Mouse (Mus musculus) heart, postnatal 0 days (tissue): ENCODE data around the gene Zfp292. TPM values are rescaled to one million over a fixed set of nuclear protein-coding genes. Genes with fewer than 3 reads are reported as not detected.

Experiments
- ATAC-seq: fragments of 200-750 bp; cut with Nextera tagmentation; 2 replicates; pipeline ENCODE4 v1.8.0; 2017; ENCODE audit warnings: low read depth, moderate number of reproducible peaks, moderate library complexity; ENCODE audit not compliant: insufficient read depth
- DNase-seq: peaks from one replicate; pipeline ENCODE4 v3.0.0-alpha.2; 2016; ENCODE audit warnings: low spot score
- H3K27ac ChIP-seq: fragments of 300-500 bp; sonication (generic); 2 replicates; pipeline ENCODE4 v1.5.1; 2014; ENCODE audit warnings: low read depth, mild to moderate bottlenecking
- H3K27me3 ChIP-seq: fragments of 300-500 bp; sonication (generic); 2 replicates; pipeline ENCODE4 v1.6.1; 2014; ENCODE audit warnings: low read length, mixed read lengths; ENCODE audit not compliant: control insufficient read depth, insufficient read depth
- H3K36me3 ChIP-seq: fragments of 300-500 bp; sonication (generic); replicated peaks from 2 replicates; pipeline ENCODE4 v1.6.1; 2014; ENCODE audit warnings: low read length, mixed read lengths; ENCODE audit not compliant: control insufficient read depth, insufficient read depth
- H3K4me1 ChIP-seq: fragments of 300-500 bp; sonication (generic); 2 replicates; pipeline ENCODE4 v1.6.1; 2014; ENCODE audit warnings: antibody characterized with exemption; ENCODE audit not compliant: control insufficient read depth, insufficient read depth
- H3K4me2 ChIP-seq: fragments of 300-500 bp; sonication (generic); 2 replicates; pipeline ENCODE4 v1.6.1; 2014; ENCODE audit warnings: low read depth, mild to moderate bottlenecking, low read length, moderate library complexity
- H3K4me3 ChIP-seq: fragments of 300-500 bp; sonication (generic); 2 replicates; pipeline ENCODE4 v1.5.1; 2014; ENCODE audit warnings: low read depth, low read length
- H3K9ac ChIP-seq: fragments of 300-500 bp; sonication (generic); replicated peaks from 2 replicates; pipeline ENCODE4 v1.6.1; 2014; ENCODE audit warnings: low read depth, low read length, mixed read lengths
- H3K9me3 ChIP-seq: fragments of 300-500 bp; sonication (generic); replicated peaks from 2 replicates; pipeline ENCODE4 v1.6.1; 2016; ENCODE audit warnings: low read length; ENCODE audit not compliant: control insufficient read depth
- CTCF ChIP-seq: IDR thresholded peaks from 2 replicates; pipeline ENCODE4 v1.5.1; 2016; ENCODE audit warnings: antibody characterized with exemption, control low read depth, low read depth
- EP300 ChIP-seq: IDR thresholded peaks from 2 replicates; pipeline ENCODE4 v1.6.1; 2016; ENCODE audit warnings: antibody characterized with exemption, low read depth
- WGBS: fragments of 180-500 bp; shearing (Covaris S2); extraction: QIAGEN DNeasy Blood & Tissue Kit; methylation state at CpG from one replicate; pipeline ENCODE4 v1.1.7; 2014; 5-methylcytosine and 5-hydroxymethylcytosine counted together
- polyA plus RNA-seq: library from polyadenylated mRNA; unstranded; fragments of >200 nt; fragmentation: Nextera tagmentation; extraction: Ambion mirVana; gene quantifications from 2 replicates; pipeline ENCODE4 v1.2.1, GENCODE M21; 2015
- total RNA-seq: library from RNA; depleted of rRNA; stranded (reverse); fragments of >200 nt; gene quantifications from 2 replicates; pipeline ENCODE4 v1.2.3, GENCODE M21; 2014; ENCODE audit warnings: low replicate concordance

The Zfp292 gene
- total and polyA plus RNA-seq, 2 experiments from 2014 or later, result 7.2 to 13.6 TPM

DNA sequence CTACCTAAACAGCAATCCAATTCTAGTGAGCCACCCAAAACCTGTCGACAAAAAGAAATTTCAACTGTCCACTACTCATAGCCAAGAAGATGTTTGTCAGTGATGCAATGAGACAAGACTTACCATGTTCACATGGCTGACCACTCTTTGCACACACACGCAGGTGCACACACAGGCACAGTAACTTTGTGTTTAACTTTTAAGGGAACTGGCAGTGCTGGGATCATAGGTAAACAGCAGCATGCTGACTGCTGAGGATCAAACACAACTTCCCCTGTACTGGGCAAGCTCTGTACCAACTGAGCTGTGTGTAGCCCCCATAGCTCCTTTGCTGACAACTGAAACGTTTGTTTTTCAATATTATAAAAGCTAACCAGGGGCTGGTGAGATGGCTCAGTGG is 21.3 kb downstream of the Zfp292 start:
- H3K4me2 ChIP-seq, result no peak overlapping the region
- no peaks in the 10 kb centered on the region for H3K27me3 ChIP-seq
- H3K4me1 ChIP-seq, result peaks cover 6% of the 10 kb centered on the region; the same call in 1 of the 2 replicates
- H3K9me3 ChIP-seq, result no peaks in the 10 kb centered on the region
- no peaks in the 10 kb centered on the region for H3K36me3 ChIP-seq
- no peak overlapping the region for H3K9ac ChIP-seq
- DNase-seq, result no peak
- no peak overlapping the region for H3K4me3 ChIP-seq
- 78% methylated on average over 3 of the region's 3 CpGs for WGBS
- no peak for ATAC-seq
- no peak for TF ChIP-seq CTCF
- no peak for TF ChIP-seq EP300
- no peak overlapping the region for H3K27ac ChIP-seq

GRCm38 (mm10) chr4:34859416-34859815 is 23.3 kb downstream of the Zfp292 start:
- H3K4me3 ChIP-seq, result no peak overlapping the region
- H3K9ac ChIP-seq, result no peak overlapping the region
- H3K4me1 ChIP-seq, result peaks cover 6% of the 10 kb centered on the region; the same call in 1 of the 2 replicates
- H3K36me3 ChIP-seq, result no peaks in the 10 kb centered on the region
- no peak for TF ChIP-seq EP300
- no peak for TF ChIP-seq CTCF
- no peaks in the 10 kb centered on the region for H3K9me3 ChIP-seq
- no peak overlapping the region for H3K4me2 ChIP-seq
- H3K27ac ChIP-seq, result no peak overlapping the region
- 74% methylated on average over 3 of the region's 3 CpGs for WGBS
- no peaks in the 10 kb centered on the region for H3K27me3 ChIP-seq
- ATAC-seq, result no peak
- DNase-seq, result no peak

DNA sequence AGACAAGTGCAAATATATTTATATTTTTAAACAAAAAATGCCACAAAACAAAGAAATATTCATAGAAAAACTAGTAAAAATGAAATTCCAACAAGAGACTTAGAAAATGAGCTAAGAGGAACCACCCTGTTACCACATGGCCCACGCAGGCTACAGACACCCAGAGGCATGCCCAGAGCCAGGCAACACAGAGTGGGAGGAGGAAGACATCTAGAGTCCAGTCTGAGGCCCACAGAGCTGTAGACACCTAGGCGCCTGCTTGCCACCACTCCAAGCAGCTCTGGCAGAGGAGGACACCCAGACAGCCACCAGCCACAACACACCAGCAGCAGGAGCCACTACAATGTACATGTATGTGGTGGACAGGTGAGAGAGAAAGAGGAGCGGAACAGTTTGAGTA is 23.9 kb downstream of the Zfp292 start:
- 81% methylated on average over 3 of the region's 3 CpGs for WGBS
- no peak overlapping the region for H3K4me3 ChIP-seq
- H3K4me1 ChIP-seq, result peaks cover 6% of the 10 kb centered on the region; the same call in 1 of the 2 replicates
- H3K4me2 ChIP-seq, result no peak overlapping the region
- H3K9ac ChIP-seq, result no peak overlapping the region
- H3K27ac ChIP-seq, result no peak overlapping the region
- TF ChIP-seq EP300 (no peak), CTCF (no peak)
- DNase-seq (no peak), ATAC-seq (no peak)
- H3K36me3 ChIP-seq, result no peaks in the 10 kb centered on the region
- no peaks in the 10 kb centered on the region for H3K9me3 ChIP-seq
- no peaks in the 10 kb centered on the region for H3K27me3 ChIP-seq

- no peak overlapping the region for H3K9ac ChIP-seq
- TF ChIP-seq EP300 (no peak), CTCF (no peak)
- DNase-seq (no peak), ATAC-seq (no peak)
- H3K27ac ChIP-seq, result no peak overlapping the region
- H3K4me3 ChIP-seq, result no peak overlapping the region
- H3K27me3 ChIP-seq, result no peaks in the 10 kb centered on the region
- H3K4me2 ChIP-seq, result no peak overlapping the region
- 54% methylated on average over 1 of the region's 1 CpGs for WGBS
- H3K9me3 ChIP-seq, result no peaks in the 10 kb centered on the region
- no peaks in the 10 kb centered on the region for H3K36me3 ChIP-seq
- peaks cover 6% of the 10 kb centered on the region; the same call in 1 of the 2 replicates for H3K4me1 ChIP-seq
Measured at GRCm38 (mm10) chr4:34855966-34856365, 26.8 kb downstream of the Zfp292 start.

GRCm38 (mm10) chr4:34852051-34852450 is 30.7 kb downstream of the Zfp292 start:
- Histone ChIP-seq H3K9me3 (no peaks in the 10 kb centered on the region), H3K4me3 (no peak overlapping the region), H3K4me1 (no peaks in the 10 kb centered on the region), H3K4me2 (no peak overlapping the region), H3K27me3 (no peaks in the 10 kb centered on the region), H3K27ac (no peak overlapping the region), H3K36me3 (no peaks in the 10 kb centered on the region), H3K9ac (no peak overlapping the region)
- DNase-seq (no peak), ATAC-seq (no peak)
- TF ChIP-seq CTCF (no peak), EP300 (no peak)
- 80% methylated on average over 7 of the region's 7 CpGs for WGBS

DNA sequence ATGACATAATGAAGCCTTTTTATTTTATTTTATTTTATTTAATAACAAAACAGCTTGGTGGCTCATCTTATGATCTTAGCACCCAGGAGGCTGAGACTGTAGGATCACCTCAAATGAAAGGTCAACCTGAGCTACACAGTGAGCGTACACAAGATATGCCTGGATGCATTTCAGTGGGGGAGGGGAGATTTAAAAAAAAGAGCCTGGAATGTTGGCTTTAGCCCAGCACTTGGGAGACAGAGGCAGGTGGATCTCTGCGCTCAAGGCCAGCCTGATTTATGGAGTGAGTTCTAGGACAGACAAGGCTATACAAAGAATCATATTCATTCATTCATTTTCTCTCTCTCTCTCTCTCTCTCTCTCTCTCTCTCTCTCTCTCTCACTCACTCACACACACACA is 32.6 kb downstream of the Zfp292 start:
- no peak overlapping the region for H3K4me2 ChIP-seq
- TF ChIP-seq EP300 (no peak), CTCF (no peak)
- H3K27me3 ChIP-seq, result no peaks in the 10 kb centered on the region
- no peak overlapping the region for H3K27ac ChIP-seq
- WGBS, result 95% methylated on average over 2 of the region's 2 CpGs
- no peaks in the 10 kb centered on the region for H3K36me3 ChIP-seq
- H3K4me1 ChIP-seq, result no peaks in the 10 kb centered on the region
- H3K4me3 ChIP-seq, result no peak overlapping the region
- H3K9me3 ChIP-seq, result no peaks in the 10 kb centered on the region
- no peak overlapping the region for H3K9ac ChIP-seq
- ATAC-seq (no peak), DNase-seq (no peak)
